Mouse (Mus musculus) heart, postnatal 4 days (tissue): Measurements from ENCODE around the gene Slc2a1. TPM values are rescaled to one million over a fixed set of nuclear protein-coding genes. Genes with fewer than 3 reads are reported as not detected.

Experiments
- DNase-seq: peaks from one replicate; pipeline ENCODE4 v3.0.0; 2021
- total RNA-seq, 2 experiments: library from RNA; stranded (reverse); gene quantifications; 2 replicates each; pipeline ENCODE4 v1.2.3; 2021

Slc2a1 gene
- total RNA-seq, 2 experiments from 2014 or later = 15.2 to 16.2 TPM

DNA sequence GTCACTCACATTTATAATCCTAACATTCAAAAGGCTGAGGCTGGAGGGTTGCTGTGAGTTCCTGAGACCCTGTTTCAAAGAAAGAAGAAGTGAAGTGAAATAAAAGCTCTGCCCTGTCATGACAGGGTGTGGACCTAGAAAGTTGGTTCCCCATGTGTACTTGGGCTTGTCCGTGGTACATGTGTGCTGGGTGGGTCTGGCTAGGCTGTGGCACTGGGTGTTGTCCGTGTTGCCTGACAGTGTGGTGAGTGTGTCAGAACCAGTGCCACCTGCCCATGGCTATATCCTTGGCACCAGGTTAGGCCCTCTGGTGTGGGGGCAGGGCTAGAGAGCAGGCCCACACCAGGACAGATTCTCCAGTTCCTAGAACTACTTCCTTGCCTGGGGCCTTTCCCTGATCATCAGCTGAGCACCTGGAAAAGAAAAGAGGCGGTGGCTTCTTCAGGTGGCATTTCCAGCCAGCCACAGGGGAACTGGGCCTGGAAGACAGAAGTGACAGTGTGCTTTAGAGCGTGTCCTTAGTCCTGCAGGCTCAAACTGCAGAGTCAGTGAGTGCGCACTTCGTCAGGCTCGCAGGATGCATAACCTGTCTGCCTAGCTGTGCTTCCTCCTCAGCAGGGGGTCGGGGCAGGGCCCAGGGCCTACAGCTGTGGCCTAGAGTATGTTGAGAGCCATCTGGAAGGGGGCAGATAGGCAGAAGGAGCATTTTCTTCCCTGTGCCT is 22.8 kb downstream of the Slc2a1 start:
- DNase-seq = no peak

DNA sequence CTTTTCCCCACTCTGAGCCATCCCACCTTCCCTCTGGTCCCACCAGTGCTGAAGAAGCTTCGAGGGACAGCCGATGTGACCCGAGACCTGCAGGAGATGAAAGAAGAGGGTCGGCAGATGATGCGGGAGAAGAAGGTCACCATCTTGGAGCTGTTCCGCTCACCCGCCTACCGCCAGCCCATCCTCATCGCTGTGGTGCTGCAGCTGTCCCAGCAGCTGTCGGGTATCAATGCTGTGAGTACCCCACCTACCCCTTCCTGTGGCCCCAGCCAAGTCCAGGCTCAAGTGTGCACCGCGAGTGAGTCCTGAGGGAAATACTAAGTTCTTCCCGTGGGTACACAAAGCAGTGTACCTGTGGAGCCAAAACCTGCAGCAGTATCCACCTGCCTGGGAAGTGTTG is 24.8 kb downstream of the Slc2a1 start:
- DNase-seq = no peak

- DNase-seq = no peak
These were observed 25.3 kb downstream of the Slc2a1 start for GRCm38 (mm10) chr4:119133860-119134259.

DNA sequence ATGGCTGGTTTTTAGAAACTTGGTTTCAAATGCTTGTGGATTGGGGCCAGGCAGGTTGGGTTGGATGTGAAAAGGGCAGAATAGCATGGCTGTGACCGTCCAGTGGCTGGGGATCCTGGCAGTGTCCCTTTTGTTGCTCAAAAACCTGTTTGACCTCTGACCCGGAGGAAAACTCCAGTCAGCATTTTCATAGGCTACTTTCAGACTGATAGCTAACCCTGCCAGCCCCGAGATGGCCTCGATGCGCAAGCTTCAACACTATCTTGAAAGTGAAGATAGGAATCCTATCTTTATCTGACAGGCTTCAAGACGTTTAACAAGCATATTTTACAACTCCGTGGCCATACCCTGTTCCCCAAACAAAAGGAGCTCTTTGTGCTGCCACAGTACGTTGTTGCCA is 28.8 kb downstream of the Slc2a1 start:
- no peak for DNase-seq

- DNase-seq = peak; percentile 56
These were observed 29.7 kb downstream of the Slc2a1 start for GRCm38 (mm10) chr4:119138171-119138570.

GRCm38 (mm10) chr4:119138776-119139175 is 30.3 kb downstream of the Slc2a1 start:
- no peak for DNase-seq

DNA sequence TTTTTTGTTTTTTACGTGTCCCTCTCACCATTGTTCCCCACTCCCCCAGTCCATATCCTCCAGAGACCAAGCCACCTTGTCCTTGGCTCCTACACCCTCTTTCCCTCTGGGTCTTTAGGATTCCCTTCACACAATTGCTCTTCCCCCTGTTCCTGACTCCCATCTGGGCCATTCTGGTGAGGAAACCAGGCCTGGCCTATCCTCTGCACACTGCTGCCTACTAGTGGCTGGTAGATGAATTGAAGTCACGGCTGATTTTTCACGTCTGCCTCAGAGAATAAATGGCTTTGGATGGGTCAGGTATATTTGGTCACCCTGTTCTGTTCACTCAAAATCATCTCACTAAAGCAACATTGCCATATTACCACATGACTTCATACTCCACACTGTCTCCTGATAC is 31.6 kb downstream of the Slc2a1 start:
- DNase-seq = peak; percentile 50

GRCm38 (mm10) chr4:119141191-119141590 is 32.7 kb downstream of the Slc2a1 start:
- no peak for DNase-seq

DNA sequence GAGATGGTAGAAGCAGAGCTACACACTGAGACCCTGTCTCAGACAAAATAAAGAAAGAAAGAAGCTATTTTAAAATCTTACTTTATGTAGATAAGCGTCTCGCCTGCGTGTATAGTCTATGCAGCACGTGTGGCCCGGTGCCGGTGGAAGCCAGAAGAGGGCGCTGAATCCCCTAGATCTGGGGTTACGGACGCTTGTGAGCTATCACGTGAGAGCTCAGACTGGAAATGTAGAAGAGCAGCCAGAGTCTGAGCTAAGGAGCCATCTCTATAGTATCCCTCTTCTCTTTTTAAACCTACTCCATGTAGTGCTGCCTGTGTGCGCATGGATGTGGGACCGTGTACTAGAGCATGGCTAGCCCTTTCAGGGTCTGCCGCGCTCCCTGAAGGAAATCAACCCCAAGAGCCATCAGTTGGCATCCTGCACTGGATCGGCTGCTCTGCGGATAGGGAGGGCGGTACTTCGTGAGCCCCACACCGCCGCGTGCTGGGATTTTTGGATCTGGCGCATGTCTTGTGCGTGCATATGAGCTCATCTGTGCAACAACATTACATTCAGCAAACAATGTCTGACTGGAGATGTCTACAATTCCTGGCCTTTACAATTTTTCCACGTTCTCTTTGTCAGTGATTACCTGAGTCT is 33.8 kb downstream of the Slc2a1 start:
- peak; percentile 77 for DNase-seq

DNA sequence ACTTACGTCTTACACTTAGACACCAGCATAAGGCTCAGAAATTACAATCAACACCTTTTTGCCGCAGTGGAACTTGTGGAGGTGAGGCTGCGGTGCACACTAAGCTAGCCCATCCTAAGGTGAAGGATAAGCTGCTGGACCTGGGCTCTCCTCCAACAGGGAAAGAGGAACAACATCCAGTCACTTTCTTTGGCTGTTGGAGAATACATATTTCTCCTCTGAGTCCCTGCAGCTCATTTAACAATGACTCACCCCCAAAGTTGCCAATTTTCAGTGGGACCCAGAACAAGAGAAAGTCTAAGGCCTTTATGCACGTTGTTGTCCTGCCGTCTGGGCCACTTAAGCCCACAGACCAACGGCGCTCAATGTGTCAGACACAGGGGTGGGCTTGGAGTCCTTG is 38.3 kb downstream of the Slc2a1 start:
- no peak for DNase-seq

DNA sequence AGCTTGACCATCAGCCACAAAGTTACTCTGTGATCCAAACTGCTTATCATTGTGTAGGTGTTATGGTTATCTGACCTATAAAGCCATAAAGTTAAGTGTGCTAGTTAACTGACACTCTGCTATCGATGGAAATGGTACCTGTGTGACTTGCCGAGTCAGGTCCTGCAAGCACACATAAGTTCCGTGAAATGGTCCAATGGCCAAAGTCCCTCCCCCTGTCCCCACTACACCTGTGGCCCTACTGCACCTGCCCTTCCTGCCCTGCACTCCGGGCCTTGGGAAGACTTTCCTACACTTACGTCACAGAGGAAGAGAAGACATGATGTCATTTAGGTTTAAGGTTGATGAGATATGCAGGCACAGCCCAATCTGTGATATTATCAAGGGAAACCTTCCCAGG is 38.8 kb downstream of the Slc2a1 start:
- no peak for DNase-seq

GRCm38 (mm10) chr4:119148741-119149140 is 40.2 kb downstream of the Slc2a1 start:
- no peak for DNase-seq

DNA sequence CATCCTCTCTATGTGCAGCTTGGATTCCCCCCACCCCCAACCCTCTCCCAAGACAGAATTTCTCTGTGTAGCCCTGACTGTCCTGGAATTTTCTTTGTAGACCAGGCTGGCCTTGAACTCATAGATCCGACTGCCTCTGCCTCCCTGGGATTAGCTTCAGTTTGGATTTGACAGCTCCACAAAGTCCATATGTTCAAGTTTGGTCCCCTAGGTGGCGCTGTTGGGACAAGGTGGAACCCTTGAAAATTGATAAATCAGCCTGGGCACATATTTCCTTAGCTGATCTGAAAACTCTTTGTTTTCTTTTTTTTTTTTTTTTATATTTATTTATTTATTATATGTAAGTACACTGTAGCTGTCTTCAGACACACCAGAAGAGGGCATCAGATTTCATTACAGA is 48.7 kb downstream of the Slc2a1 start:
- peak; percentile 74 for DNase-seq

GRCm38 (mm10) chr4:119157891-119158290 is 49.4 kb downstream of the Slc2a1 start:
- no peak for DNase-seq

- no peak for DNase-seq
These were observed 52.8 kb downstream of the Slc2a1 start for GRCm38 (mm10) chr4:119161358-119161757.

GRCm38 (mm10) chr4:119162990-119163389 is 54.5 kb downstream of the Slc2a1 start:
- DNase-seq = no peak

- DNase-seq = no peak
These were observed 57.4 kb downstream of the Slc2a1 start for GRCm38 (mm10) chr4:119165916-119166315.

DNA sequence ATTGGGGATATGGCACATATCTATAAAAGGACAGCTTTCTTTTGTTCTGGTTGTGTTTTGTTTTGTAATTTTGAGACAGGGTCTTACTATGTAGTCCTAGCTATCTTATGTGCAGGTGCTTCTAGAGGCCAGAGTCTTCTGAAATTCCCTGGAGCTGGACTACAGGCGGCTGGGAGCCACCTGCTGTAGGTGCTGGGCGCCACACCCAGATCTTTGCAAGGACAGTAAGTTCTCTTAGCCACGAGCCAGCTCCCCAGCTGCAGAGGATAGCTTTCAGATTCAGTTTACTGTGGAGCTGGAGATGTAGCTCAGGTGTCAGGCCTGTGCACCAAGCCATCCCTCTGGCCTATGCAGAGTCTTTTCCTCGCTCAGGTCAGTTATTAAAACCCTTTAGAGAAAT is 58.6 kb downstream of the Slc2a1 start:
- DNase-seq = no peak

DNA sequence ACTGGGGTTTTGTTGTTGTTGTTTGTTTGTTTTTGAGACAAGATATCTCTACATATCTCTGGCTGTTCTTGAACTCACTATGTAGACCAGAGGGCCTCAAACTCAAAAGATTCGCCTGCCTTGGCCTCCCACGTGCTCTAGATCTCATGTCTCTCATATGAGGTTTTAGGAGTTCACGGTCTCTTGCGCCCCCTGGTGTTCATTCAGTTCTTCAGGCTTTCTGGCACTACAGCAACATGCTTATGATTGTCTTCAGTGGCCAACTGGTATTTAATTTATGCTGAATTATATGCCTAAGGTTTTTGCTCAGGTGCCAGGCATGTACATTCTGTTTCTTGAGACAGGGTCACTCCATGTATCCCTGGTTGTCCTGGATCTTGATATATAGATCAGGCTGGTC is 59.2 kb downstream of the Slc2a1 start:
- DNase-seq = peak; percentile 92

GRCm38 (mm10) chr4:119172919-119173650 is 64.6 kb downstream of the Slc2a1 start:
- no peak for DNase-seq

DNA sequence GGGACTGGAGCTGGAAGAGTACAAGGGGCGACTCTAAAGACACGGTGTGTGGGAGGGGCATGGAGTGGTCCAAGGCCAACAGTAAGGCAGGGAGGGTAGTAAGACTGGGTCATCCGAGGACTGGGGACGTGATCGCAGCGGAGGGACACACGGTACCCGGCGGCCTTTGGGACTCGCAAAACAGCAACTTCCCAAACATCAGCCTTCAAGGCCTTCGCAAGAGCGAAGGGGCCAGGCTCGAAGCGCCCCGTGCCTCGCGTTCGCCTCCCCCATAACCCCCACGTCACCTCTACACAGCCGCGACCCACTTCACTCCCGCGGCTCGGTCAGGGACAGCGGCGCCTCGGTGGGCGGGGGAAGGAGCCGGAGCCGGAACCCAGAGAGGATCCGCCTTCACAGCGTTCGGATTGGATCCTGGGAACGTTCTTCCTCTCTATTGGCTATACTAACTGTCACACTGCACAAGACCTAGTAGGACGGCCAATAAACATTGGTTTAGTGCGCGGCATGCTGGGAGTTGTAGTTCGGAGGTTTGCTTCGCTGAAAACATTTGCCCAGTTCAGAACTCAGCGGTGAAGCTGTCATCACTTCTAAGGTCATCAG is 65.4 kb downstream of the Slc2a1 start, which contains the start of gene Zfp691:
Gene Zfp691 (minus strand): TSS at position 345 of the 603 bp plus-strand sequence.
- DNase-seq = peak; percentile 95

GRCm38 (mm10) chr4:119177702-119178101 is 69.2 kb downstream of the Slc2a1 start:
- no peak for DNase-seq

GRCm38 (mm10) chr4:119178331-119178730 is 69.8 kb downstream of the Slc2a1 start:
- peak; percentile 32 for DNase-seq
